Mouse (Mus musculus): ENCODE measurements around the gene Fat2. TPM values are rescaled to one million over a fixed set of nuclear protein-coding genes. Genes with fewer than 3 reads are reported as not detected.

The Fat2 gene
- polyA plus RNA-seq, 1 experiment from 2014 or later: 0.29 TPM

GRCm38 (mm10) chr11:55356846-55357245, 20.5 kb upstream of the Fat2 start:
- ATAC-seq (ENCODE audit: insufficient read depth): no peak
- Histone ChIP-seq H3K9me3 (ENCODE audit: low read depth, low read length) (no peaks in the 10 kb centered on the region), H3K4me1 (ENCODE audit: insufficient read depth) (no peaks in the 10 kb centered on the region), H3K27ac (ENCODE audit: low read depth) (no peak overlapping the region), H3K4me2 (no peak overlapping the region), H3K27me3 (ENCODE audit: insufficient read depth, low read length) (no peaks in the 10 kb centered on the region), H3K9ac (no peak overlapping the region), H3K4me3 (ENCODE audit: low read depth, low read length) (no peak overlapping the region), H3K36me3 (ENCODE audit: insufficient read depth) (no peaks in the 10 kb centered on the region)
- DNase-seq: no peak
- WGBS: 92% methylated on average over 2 of the region's 2 CpGs
- TF ChIP-seq CTCF (IDR thresholded peaks at IDR 0.05; ENCODE audit: low read depth): no peak

GRCm38 (mm10) chr11:55341961-55342371, 5.6 kb upstream of the Fat2 start:
- no peaks in the 10 kb centered on the region for H3K9me3 ChIP-seq (ENCODE audit: low read depth, low read length)
- no peaks in the 10 kb centered on the region for H3K27me3 ChIP-seq (ENCODE audit: insufficient read depth, low read length)
- H3K4me2 ChIP-seq: no peak overlapping the region
- no peak for TF ChIP-seq CTCF (IDR thresholded peaks at IDR 0.05; ENCODE audit: low read depth)
- H3K36me3 ChIP-seq (ENCODE audit: insufficient read depth): no peaks in the 10 kb centered on the region
- ATAC-seq (ENCODE audit: insufficient read depth): peak; percentile 71
- peak; percentile 11 for DNase-seq
- H3K4me1 ChIP-seq (ENCODE audit: insufficient read depth): no peaks in the 10 kb centered on the region
- H3K4me3 ChIP-seq (ENCODE audit: low read depth, low read length): no peak overlapping the region
- 42% methylated on average over 11 of the region's 11 CpGs for WGBS
- H3K9ac ChIP-seq: no peak overlapping the region
- H3K27ac ChIP-seq (ENCODE audit: low read depth): no peak overlapping the region

- no peaks in the 10 kb centered on the region for H3K4me1 ChIP-seq (ENCODE audit: insufficient read depth)
- ATAC-seq (ENCODE audit: insufficient read depth): no peak
- WGBS: 71% methylated on average over 2 of the region's 2 CpGs
- no peak overlapping the region for H3K4me3 ChIP-seq (ENCODE audit: low read depth, low read length)
- no peak overlapping the region for H3K27ac ChIP-seq (ENCODE audit: low read depth)
- H3K27me3 ChIP-seq (ENCODE audit: insufficient read depth, low read length): no peaks in the 10 kb centered on the region
- H3K4me2 ChIP-seq: no peak overlapping the region
- H3K9ac ChIP-seq: no peak overlapping the region
- no peak for TF ChIP-seq CTCF (IDR thresholded peaks at IDR 0.05; ENCODE audit: low read depth)
- no peak for DNase-seq
- H3K36me3 ChIP-seq (ENCODE audit: insufficient read depth): no peaks in the 10 kb centered on the region
- H3K9me3 ChIP-seq (ENCODE audit: low read depth, low read length): no peaks in the 10 kb centered on the region
Observed at GRCm38 (mm10) chr11:55340789-55341188, 4.4 kb upstream of the Fat2 start.

- DNase-seq (no peak), ATAC-seq (ENCODE audit: insufficient read depth) (no peak)
- H3K9ac ChIP-seq: no peak overlapping the region
Observed at GRCm38 (mm10) chr11:55337032-55337769, 837 bp upstream of the Fat2 start.

GRCm38 (mm10) chr11:55335314-55336076, 869 bp downstream of the Fat2 start:
- WGBS: 82% methylated on average over 14 of the region's 14 CpGs
- DNase-seq (no peak), ATAC-seq (ENCODE audit: insufficient read depth) (no peak)
- Histone ChIP-seq H3K4me1 (ENCODE audit: insufficient read depth) (peaks cover 2% of the 10 kb centered on the region; the same call in 1 of the 2 replicates), H3K36me3 (ENCODE audit: insufficient read depth) (no peaks in the 10 kb centered on the region), H3K4me3 (ENCODE audit: low read depth, low read length) (no peak overlapping the region), H3K9ac (no peak overlapping the region), H3K27ac (ENCODE audit: low read depth) (no peak overlapping the region), H3K9me3 (ENCODE audit: low read depth, low read length) (no peaks in the 10 kb centered on the region), H3K4me2 (no peak overlapping the region), H3K27me3 (ENCODE audit: insufficient read depth, low read length) (no peaks in the 10 kb centered on the region)
- no peak for TF ChIP-seq CTCF (IDR thresholded peaks at IDR 0.05; ENCODE audit: low read depth)

More at GRCm38 (mm10) chr11:55337032-55337769, 837 bp upstream of the Fat2 start:
- WGBS: 54% methylated on average over 5 of the region's 5 CpGs
- Histone ChIP-seq H3K4me1 (ENCODE audit: insufficient read depth) (no peaks in the 10 kb centered on the region), H3K9me3 (ENCODE audit: low read depth, low read length) (no peaks in the 10 kb centered on the region), H3K36me3 (ENCODE audit: insufficient read depth) (no peaks in the 10 kb centered on the region), H3K27me3 (ENCODE audit: insufficient read depth, low read length) (no peaks in the 10 kb centered on the region), H3K4me3 (ENCODE audit: low read depth, low read length) (no peak overlapping the region), H3K27ac (ENCODE audit: low read depth) (no peak overlapping the region), H3K4me2 (no peak overlapping the region)
- TF ChIP-seq CTCF (IDR thresholded peaks at IDR 0.05; ENCODE audit: low read depth): no peak

GRCm38 (mm10) chr11:55334545-55334944, 1.8 kb downstream of the Fat2 start:
- ATAC-seq (ENCODE audit: insufficient read depth) (no peak), DNase-seq (no peak)
- no peaks in the 10 kb centered on the region for H3K27me3 ChIP-seq (ENCODE audit: insufficient read depth, low read length)
- no peak overlapping the region for H3K4me3 ChIP-seq (ENCODE audit: low read depth, low read length)
- no peak overlapping the region for H3K27ac ChIP-seq (ENCODE audit: low read depth)
- H3K9me3 ChIP-seq (ENCODE audit: low read depth, low read length): no peaks in the 10 kb centered on the region
- no peaks in the 10 kb centered on the region for H3K36me3 ChIP-seq (ENCODE audit: insufficient read depth)
- TF ChIP-seq CTCF (IDR thresholded peaks at IDR 0.05; ENCODE audit: low read depth): no peak
- WGBS: 76% methylated on average over 4 of the region's 4 CpGs
- H3K9ac ChIP-seq: no peak overlapping the region
- H3K4me2 ChIP-seq: no peak overlapping the region
- peaks cover 3% of the 10 kb centered on the region; the same call in 1 of the 2 replicates for H3K4me1 ChIP-seq (ENCODE audit: insufficient read depth)

- H3K9ac ChIP-seq: no peak overlapping the region
- ATAC-seq (ENCODE audit: insufficient read depth): no peak
- no peaks in the 10 kb centered on the region for H3K36me3 ChIP-seq (ENCODE audit: insufficient read depth)
- peaks cover 3% of the 10 kb centered on the region; the same call in 1 of the 2 replicates for H3K4me1 ChIP-seq (ENCODE audit: insufficient read depth)
- 85% methylated on average over 6 of the region's 6 CpGs for WGBS
- TF ChIP-seq CTCF (IDR thresholded peaks at IDR 0.05; ENCODE audit: low read depth): no peak
- H3K4me2 ChIP-seq: no peak overlapping the region
- H3K27me3 ChIP-seq (ENCODE audit: insufficient read depth, low read length): no peaks in the 10 kb centered on the region
- no peak overlapping the region for H3K4me3 ChIP-seq (ENCODE audit: low read depth, low read length)
- no peaks in the 10 kb centered on the region for H3K9me3 ChIP-seq (ENCODE audit: low read depth, low read length)
- DNase-seq: no peak
- H3K27ac ChIP-seq (ENCODE audit: low read depth): no peak overlapping the region
Observed at GRCm38 (mm10) chr11:55334063-55334462, 2.3 kb downstream of the Fat2 start.
